Mouse (Mus musculus) layer of hippocampus, postnatal 36 days (tissue): ENCODE data around the gene Lbp. TPM values are rescaled to one million over a fixed set of nuclear protein-coding genes. Genes with fewer than 3 reads are reported as not detected.

Experiments used
- DNase-seq, 2 experiments: peaks; one replicate each; pipeline ENCODE4 v3.0.0; 2022
- total RNA-seq, 2 experiments: library from RNA; stranded (reverse); gene quantifications; 2 replicates each; pipeline ENCODE4 v1.2.3; 2021

The Lbp gene
- total RNA-seq, 2 experiments from 2014 or later: 1.00 to 3.9 TPM

GRCm38 (mm10) chr2:158313089-158313488 lies 6.8 kb downstream of the Lbp start:
- DNase-seq: no peak

- no peak for DNase-seq
These were observed 10.1 kb downstream of the Lbp start for GRCm38 (mm10) chr2:158316371-158316770.

GRCm38 (mm10) chr2:158317026-158317425 lies 10.7 kb downstream of the Lbp start:
- peak; percentile 65 to 67 for DNase-seq

DNA sequence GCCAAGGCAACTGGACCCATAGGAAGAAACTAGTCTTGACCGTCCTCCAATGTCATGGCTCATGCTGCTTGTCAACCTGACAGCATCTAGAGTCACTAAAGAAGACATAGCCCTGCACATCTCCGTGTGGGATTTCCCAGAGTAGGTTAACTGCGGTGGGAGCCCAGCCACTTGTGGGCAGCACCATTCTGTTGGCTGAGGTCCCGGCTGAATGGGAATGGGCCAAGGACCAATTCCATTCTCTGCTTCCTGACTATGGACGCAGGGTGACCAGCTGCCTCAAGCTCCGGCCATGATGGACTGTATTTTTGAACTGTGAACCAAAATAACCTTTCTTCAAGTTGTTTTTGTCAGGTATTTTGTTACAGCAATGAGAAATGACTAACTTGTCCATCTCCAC lies 15.3 kb downstream of the Lbp start:
- no peak for DNase-seq

- no peak for DNase-seq
These were observed 16.6 kb downstream of the Lbp start for GRCm38 (mm10) chr2:158322845-158323244.

DNA sequence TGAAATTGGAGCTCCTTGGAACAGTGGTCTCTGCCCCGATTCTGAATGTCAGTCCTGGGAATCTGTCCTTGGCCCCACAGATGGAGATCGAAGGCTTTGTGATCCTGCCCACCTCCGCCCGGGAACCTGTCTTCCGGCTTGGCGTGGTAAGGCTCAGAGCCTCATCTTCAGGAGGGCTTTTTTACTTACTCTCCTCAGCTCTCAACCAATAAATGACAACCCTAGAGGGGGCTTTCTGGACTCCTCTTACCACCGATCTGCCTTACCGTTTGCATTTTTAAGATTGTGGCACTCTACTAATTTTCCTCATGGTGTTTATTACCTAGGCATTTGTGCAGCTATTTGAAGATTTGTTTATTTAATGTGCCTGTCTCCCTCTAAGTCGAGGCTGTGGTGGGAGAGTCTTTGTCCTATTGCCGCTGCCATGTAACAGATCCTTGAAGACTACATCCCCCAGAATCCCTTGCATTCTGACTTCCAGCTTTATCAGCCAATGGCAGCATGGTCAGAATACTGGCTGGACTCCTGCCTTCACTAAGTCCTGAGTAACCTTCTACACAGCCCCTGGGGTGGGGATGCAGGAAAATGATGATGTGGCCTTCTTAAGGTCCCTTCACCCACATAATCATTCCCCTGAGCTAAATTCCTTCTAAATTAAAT lies 18.4 kb downstream of the Lbp start:
- DNase-seq: no peak

DNA sequence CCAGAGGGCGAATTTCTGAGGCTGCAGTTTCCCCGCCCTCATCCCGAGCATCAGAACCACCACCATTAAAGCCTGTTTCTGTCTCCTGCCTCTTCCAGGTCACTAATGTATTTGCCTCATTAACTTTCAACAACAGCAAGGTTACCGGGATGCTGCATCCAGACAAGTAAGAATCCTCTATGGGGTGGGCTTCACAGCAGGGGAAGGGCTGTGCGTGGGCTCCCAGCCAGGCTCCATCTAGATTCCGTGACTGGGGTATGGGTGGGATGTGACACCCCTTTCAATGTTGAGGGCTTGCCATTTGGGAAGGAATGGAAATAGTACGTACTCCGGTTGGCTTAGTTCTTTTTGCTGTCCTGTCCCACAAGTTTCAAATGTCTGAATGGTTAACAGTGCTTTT lies 19.3 kb downstream of the Lbp start:
- no peak for DNase-seq

- DNase-seq: no peak
These were observed 28.1 kb downstream of the Lbp start for GRCm38 (mm10) chr2:158334356-158334755.

GRCm38 (mm10) chr2:158337698-158338097 lies 31.4 kb downstream of the Lbp start:
- DNase-seq: no peak

DNA sequence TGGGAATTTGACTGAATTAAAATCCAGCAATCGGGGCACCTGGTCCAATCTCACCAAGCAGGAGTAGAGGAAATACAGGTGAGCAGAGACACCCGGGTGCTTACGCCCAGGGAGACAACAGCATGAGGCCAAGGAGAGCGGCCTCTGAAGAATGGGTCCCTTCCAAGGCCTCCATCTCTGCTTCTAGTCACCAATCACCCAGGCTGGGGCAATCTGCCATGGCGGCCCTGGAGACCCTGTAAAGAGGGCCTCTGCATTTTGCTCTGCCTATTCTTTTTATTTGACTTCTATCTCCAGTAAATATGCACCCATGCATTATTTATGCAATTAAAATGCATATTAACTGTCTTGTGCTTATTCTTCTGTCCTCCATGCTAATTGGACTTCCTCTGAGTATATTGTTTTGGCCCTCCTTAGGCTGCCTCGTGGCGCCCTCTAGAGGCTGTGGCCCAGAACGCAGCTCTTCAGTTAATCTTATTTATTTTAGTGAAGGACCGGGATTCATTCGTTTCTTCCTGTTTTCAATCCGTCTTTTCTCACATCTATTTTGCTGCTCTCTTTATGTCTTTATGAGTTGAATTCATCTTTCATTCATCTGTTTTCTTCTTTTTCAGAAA lies 33.8 kb downstream of the Lbp start:
- DNase-seq: peak; percentile 44 to 47

GRCm38 (mm10) chr2:158341324-158341723 lies 35.0 kb downstream of the Lbp start:
- no peak for DNase-seq

DNA sequence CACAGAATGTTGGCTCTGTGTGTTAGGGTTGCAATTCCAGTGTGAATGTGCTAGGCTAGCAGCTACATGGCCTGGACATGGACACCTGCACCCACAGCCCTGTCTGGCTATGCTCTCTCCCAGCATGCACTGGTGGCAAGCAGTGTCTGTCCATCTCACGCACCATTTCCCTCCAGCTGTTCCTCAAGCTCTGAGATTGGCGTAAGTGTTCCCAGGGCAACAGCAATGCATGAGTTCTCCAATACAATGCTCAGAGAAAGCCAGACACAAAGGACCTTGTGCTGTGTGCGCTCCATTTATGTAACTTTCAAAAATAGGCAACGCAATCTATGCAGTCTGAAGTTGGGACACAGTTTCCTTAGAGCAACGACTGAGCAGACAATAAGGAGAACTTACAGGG lies 37.2 kb downstream of the Lbp start:
- no peak for DNase-seq

DNA sequence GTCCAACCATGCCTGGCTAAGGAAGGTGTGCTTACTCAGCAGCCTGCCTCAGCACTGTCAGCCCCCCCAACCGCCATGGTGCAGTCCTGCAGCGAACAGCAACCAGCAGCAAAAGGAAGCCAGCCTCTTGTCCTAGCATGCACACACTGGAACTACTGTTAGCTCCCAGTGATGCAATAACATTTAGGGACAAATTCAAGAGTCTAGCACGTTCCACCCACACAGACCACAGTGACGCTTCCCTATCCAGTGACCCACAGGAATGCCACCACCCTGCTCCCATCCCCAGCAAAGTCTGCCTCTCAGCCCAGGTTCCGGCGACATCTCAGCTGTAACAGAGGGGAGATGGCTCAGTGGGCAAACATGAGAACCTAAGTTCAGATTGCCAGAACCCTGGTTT lies 40.2 kb downstream of the Lbp start:
- DNase-seq: no peak

DNA sequence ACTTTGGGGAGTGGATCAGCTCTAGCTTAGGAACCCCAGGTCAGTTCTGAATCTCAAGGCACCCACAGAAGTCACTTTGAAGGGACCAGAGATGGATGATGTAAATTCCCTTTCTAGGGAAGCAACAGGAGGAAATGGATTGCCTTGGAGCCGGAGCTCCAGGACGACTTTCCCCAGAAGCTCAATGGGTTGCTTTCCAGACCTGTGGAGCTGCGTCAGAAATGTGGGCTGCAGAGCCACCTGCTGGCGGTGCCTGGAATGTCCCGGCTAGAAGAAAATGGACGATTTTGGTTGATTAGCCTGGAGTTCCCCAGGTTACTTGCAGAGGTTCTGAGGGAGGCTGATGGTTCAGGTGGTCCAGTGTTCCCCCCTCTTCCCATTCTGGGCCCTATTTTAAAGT lies 41.6 kb downstream of the Lbp start:
- peak; percentile 65 to 71 for DNase-seq

GRCm38 (mm10) chr2:158352801-158353520 lies 46.7 kb downstream of the Lbp start:
- DNase-seq: no peak

DNA sequence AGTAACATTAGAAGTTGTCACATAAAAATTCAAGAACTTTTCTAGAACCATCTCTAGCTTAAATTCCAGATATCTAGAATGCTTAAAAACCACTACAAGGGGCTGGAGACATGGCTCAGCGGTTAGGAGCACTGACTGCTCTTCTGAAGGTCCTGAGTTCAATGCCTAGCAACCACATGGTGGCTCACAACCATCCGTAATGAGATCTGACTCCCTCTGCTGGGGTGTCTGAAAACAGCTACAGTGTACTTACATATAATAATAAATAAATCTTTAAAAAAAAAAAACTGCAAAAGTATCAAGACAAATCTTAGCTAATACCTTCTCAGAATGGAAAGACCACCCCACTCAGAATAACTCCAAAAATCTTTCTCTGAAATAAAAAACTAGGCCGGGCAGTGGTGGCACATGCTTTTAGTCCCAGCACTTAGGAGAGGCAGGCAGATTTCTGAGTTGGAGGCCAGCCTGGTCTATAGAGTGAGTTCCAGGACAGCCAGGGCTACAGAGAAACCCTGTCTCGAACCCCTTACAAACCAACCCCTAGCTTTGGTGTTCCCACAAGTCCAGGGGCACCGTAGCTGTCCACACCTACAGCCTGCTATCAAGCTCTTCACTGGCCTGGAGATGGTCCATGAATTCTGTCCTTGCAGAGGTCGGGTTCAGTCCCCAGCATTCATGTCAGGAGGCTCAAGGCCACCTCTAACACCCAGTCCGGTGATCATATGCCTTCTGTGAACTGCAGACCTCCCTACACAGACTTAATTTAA lies 48.2 kb downstream of the Lbp start:
- DNase-seq: no peak

DNA sequence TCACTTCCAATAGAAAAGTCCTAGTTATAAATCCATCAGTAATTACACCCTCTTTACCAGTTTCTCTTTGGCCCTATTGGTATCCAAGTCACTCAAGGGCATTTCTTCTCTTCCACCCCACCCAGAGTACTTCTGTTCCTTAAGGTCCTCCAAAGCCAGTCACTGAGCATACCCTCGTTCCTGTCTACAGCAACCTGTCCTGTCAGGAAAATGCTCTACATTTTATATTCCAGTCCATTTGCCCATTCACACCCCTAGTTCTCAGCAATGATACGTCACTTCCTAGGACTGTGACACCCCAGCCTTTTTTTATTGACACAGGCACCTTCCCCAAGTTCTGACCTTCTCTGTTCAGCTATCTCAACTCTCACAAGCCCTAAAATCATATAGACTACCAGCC lies 48.9 kb downstream of the Lbp start:
- no peak for DNase-seq

DNA sequence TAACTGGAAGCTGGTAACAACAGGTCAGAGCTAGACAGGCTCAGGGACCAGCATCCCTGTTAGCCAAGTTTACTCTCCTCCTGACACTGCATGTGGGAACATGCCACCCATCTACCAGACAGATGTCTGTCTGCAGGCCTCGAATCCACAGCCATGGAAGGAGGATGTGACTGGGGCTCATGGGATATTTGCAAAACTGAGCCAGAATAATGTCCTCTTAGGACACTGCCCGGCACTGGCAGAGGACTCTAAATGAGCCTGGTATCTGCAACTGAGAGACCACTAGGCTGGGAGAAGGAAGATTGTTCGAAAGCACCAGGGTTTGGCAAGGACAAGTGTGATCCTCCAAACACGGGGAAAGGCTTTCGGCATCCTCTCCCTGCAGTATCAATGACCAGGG lies 49.8 kb downstream of the Lbp start:
- no peak for DNase-seq

- no peak for DNase-seq
These were observed 53.7 kb downstream of the Lbp start for GRCm38 (mm10) chr2:158359757-158360620.

DNA sequence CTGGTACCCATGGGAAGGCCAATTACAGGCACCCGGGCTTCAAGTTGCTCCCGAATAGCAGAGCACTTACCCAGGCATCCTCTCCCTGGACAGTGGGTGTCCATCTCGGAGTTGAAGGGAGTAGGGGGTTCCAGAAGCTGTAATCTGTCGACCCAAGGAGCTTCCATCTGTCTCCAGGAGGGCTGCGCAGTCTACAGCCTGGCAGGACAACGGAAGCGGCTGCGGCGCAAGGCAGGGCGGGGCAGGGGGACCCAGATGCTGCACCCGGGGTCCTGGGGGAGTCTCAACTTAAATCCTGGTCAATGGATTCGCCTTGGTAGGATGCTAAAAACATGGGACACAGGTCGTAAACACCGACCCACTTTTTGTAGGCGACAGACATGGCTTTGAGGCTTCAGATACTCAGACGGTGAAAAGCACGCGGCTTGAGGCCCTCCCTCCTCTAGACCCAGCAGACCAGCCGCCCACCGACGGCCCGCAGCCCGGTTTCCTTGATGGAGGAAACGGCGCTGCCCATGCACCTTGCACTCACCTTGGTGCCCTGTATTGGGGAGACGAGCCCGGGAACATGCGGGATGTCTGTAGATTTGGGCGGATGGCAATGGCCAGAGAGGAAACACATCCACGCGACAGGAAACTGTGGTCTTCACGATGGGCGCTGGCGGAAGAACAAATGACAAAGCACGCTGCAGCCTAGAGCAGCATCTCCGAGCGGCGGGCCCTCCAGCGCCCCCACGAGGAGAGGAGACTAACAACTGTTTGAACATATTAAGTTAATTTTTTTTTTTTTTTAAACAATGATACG lies 54.8 kb downstream of the Lbp start:
- peak; percentile 83 for DNase-seq

GRCm38 (mm10) chr2:158361678-158362320 lies 55.5 kb downstream of the Lbp start:
- no peak for DNase-seq
